Mouse (Mus musculus) adipose tissue, adult 10 weeks (tissue): ENCODE results near the gene Lrmda. TPM values are rescaled to one million over a fixed set of nuclear protein-coding genes. Genes with fewer than 3 reads are reported as not detected.

ENCODE experiments used
- polyA plus RNA-seq: library from polyadenylated mRNA; stranded (reverse); fragments of 350-450 nt; fragmentation: Illumina TruSeq; extraction: RNeasy Lipid Tissue Mini Kit (QIAGEN cat#74804); gene quantifications from one replicate; pipeline ENCODE4 v1.2.3, GENCODE M21; 2014; ENCODE audit warnings: low read depth, low replicate concordance

Lrmda gene
- polyA plus RNA-seq: 15.9 TPM

DNA sequence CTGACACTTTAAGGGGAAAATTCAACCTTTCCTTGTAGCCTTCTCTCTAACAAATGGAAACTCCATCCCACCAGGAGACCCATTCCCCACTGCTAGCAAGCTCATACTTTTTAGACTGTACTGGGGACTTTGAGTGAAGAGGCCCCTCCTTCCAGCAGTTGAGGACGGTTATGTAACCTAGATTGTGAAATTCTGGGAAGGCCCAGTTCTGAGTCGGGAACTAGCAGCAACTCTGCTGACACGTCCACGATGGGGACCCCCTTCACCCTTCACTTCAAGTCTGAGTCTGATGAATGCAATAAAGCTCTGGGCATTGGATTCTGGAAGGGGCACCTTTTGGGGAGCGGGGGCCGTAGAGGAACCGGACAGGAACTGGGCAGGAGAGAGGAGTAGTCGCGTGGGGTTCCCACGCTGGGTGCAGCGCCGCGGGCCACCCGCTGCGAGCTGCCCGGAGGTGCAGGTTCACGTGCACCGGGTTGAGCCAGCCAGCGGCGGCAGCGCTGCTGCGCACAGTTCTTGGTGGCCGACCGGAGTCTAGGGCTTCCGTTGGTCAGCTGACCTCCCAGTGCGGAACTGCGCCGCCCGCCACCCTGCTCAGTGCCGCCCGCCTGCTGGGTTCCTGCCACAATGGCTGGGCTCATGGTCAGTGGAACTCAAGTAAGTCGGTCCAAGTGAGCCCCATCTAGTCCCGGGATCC, at the start of gene Lrmda:
Gene Lrmda (plus strand): TSS at position 461 of the 697 bp plus-strand sequence.

DNA sequence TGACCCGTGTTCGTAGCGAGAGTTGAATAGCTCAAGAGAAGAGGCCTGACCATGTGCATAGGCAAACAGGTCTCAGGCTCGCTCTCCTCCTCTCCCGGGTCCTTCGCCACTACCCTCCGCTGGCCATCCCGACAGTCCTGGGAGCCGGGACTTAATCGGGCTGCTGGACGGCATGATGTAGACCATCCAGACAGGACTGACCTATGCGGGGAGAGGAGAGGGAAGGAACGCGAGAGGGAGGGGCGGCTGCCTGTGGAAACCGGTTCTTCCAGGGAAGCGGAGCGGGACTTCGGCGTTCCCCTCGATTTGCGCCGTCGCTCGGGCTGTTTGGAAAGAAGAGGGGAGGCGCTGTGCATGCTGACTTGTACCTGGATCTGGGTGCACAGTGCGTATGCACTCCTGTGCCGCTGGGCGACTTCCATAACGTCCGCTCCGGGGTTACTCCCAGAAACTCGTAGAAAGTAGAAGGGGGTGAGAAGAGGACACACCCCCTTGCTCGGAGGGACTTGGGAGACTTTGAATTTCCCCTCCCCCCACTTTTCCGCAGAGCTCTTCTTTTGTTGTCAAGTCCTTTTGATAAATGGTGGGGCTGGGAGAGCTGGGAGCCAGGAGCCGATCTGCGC, 30.1 kb upstream of the Lrmda start, which contains the start of gene Zfp503:
Gene Zfp503 (minus strand): TSS at position 311 of the 623 bp plus-strand sequence.

Other genes starting within 250 kb of the Lrmda start
- gene Vdac2, start 194.5 kb upstream of the Lrmda start, polyA plus RNA-seq: 234 TPM
- gene Comtd1, start 170.7 kb upstream of the Lrmda start, polyA plus RNA-seq: 35.7 TPM
- gene Zfp503, start 30.1 kb upstream of the Lrmda start, polyA plus RNA-seq: 33.6 TPM